Mouse (Mus musculus) embryonic facial prominence, embryonic 12.5 days (tissue): ENCODE measurements at regions not wholly inside any gene's neighbourhood (a gene's known extent, or its start where the extent isn't known, plus 50 kb on each side); places are given as distances from the start of the nearest gene placed in this dataset.

Experiments used
- ATAC-seq: fragments of 200-750 bp; cut with Nextera tagmentation; 2 replicates; pipeline ENCODE4 v1.8.0; 2017; ENCODE audit not compliant: insufficient number of reproducible peaks, insufficient read depth, low FRiP score, low TSS enrichment
- H3K27ac ChIP-seq: fragments of 300-500 bp; sonication (generic); 2 replicates; pipeline ENCODE4 v1.5.1; 2016; ENCODE audit warnings: mild to moderate bottlenecking
- H3K27me3 ChIP-seq: fragments of 300-500 bp; sonication (generic); 2 replicates; pipeline ENCODE4 v1.6.1; 2016; ENCODE audit warnings: mild to moderate bottlenecking, moderate library complexity
- H3K36me3 ChIP-seq: fragments of 300-500 bp; sonication (generic); 2 replicates; pipeline ENCODE4 v1.6.1; 2016; ENCODE audit warnings: mild to moderate bottlenecking
- H3K4me1 ChIP-seq: fragments of 300-500 bp; sonication (generic); 2 replicates; pipeline ENCODE4 v1.6.1; 2016
- H3K4me2 ChIP-seq: fragments of 300-500 bp; sonication (generic); replicated peaks from 2 replicates; pipeline ENCODE4 v1.6.1; 2016; ENCODE audit warnings: mild to moderate bottlenecking, moderate library complexity
- H3K4me3 ChIP-seq: fragments of 300-500 bp; sonication (generic); 2 replicates; pipeline ENCODE4 v1.5.1; 2016; ENCODE audit warnings: mild to moderate bottlenecking
- H3K9ac ChIP-seq: fragments of 300-500 bp; sonication (generic); 2 replicates; pipeline ENCODE4 v1.6.1; 2016; ENCODE audit warnings: mild to moderate bottlenecking, moderate library complexity
- H3K9me3 ChIP-seq: fragments of 300-500 bp; sonication (generic); 2 replicates; pipeline ENCODE4 v1.6.1; 2016; ENCODE audit warnings: mild to moderate bottlenecking, moderate library complexity
- WGBS: fragments of 180-500 bp; shearing (Covaris S2); methylation state at CpG from one replicate; pipeline ENCODE4 v1.1.7; 2016; 5-methylcytosine and 5-hydroxymethylcytosine counted together

GRCm38 (mm10) chr13:53846221-53846620, 209.3 kb downstream of the Drd1 start:
- no peak overlapping the region for H3K27ac ChIP-seq
- H3K4me1 ChIP-seq = no peaks in the 10 kb centered on the region
- ATAC-seq = no peak
- no peaks in the 10 kb centered on the region for H3K27me3 ChIP-seq
- H3K9me3 ChIP-seq = no peaks in the 10 kb centered on the region
- WGBS = 91% methylated on average over 5 of the region's 5 CpGs
- H3K36me3 ChIP-seq = no peaks in the 10 kb centered on the region
- no peak overlapping the region for H3K9ac ChIP-seq
- no peak overlapping the region for H3K4me2 ChIP-seq
- H3K4me3 ChIP-seq = no peak overlapping the region

GRCm38 (mm10) chr13:53845786-53846185, 209.7 kb downstream of the Drd1 start:
- no peaks in the 10 kb centered on the region for H3K9me3 ChIP-seq
- 83% methylated on average over 14 of the region's 14 CpGs for WGBS
- H3K27ac ChIP-seq = no peak overlapping the region
- no peak overlapping the region for H3K9ac ChIP-seq
- no peak overlapping the region for H3K4me3 ChIP-seq
- H3K27me3 ChIP-seq = no peaks in the 10 kb centered on the region
- no peaks in the 10 kb centered on the region for H3K4me1 ChIP-seq
- no peak for ATAC-seq
- no peak overlapping the region for H3K4me2 ChIP-seq
- H3K36me3 ChIP-seq = no peaks in the 10 kb centered on the region

- H3K27me3 ChIP-seq = no peaks in the 10 kb centered on the region
- no peak overlapping the region for H3K4me3 ChIP-seq
- no peak for ATAC-seq
- no peaks in the 10 kb centered on the region for H3K36me3 ChIP-seq
- no peaks in the 10 kb centered on the region for H3K4me1 ChIP-seq
- no peak overlapping the region for H3K27ac ChIP-seq
- H3K4me2 ChIP-seq = no peak overlapping the region
- WGBS = 71% methylated on average over 8 of the region's 8 CpGs
- H3K9ac ChIP-seq = no peak overlapping the region
- no peaks in the 10 kb centered on the region for H3K9me3 ChIP-seq
Measured at GRCm38 (mm10) chr13:53825957-53826580, 229.4 kb downstream of the Drd1 start.

GRCm38 (mm10) chr13:53822061-53822460, 233.4 kb downstream of the Drd1 start:
- H3K9ac ChIP-seq = no peak overlapping the region
- no peaks in the 10 kb centered on the region for H3K9me3 ChIP-seq
- no peaks in the 10 kb centered on the region for H3K4me1 ChIP-seq
- no peaks in the 10 kb centered on the region for H3K36me3 ChIP-seq
- no peak overlapping the region for H3K4me2 ChIP-seq
- no peaks in the 10 kb centered on the region for H3K27me3 ChIP-seq
- 86% methylated on average over 8 of the region's 8 CpGs for WGBS
- no peak for ATAC-seq
- no peak overlapping the region for H3K4me3 ChIP-seq
- H3K27ac ChIP-seq = no peak overlapping the region

GRCm38 (mm10) chr13:53815629-53816028, 239.9 kb downstream of the Drd1 start:
- Histone ChIP-seq H3K4me1 (peaks cover 14% of the 10 kb centered on the region), H3K27ac (no peak overlapping the region), H3K9me3 (no peaks in the 10 kb centered on the region), H3K9ac (no peak overlapping the region), H3K36me3 (no peaks in the 10 kb centered on the region), H3K27me3 (peaks cover 10% of the 10 kb centered on the region; the same call in 1 of the 2 replicates), H3K4me3 (no peak overlapping the region), H3K4me2 (no peak overlapping the region)
- WGBS = 86% methylated on average over 7 of the region's 7 CpGs
- no peak for ATAC-seq

GRCm38 (mm10) chr13:53814088-53814487, 241.4 kb downstream of the Drd1 start:
- no peaks in the 10 kb centered on the region for H3K36me3 ChIP-seq
- no peak overlapping the region for H3K4me2 ChIP-seq
- no peak overlapping the region for H3K27ac ChIP-seq
- H3K4me3 ChIP-seq = no peak overlapping the region
- WGBS = 36% methylated on average over 9 of the region's 9 CpGs
- no peaks in the 10 kb centered on the region for H3K9me3 ChIP-seq
- H3K27me3 ChIP-seq = peaks cover 10% of the 10 kb centered on the region; the same call in 1 of the 2 replicates
- ATAC-seq = no peak
- H3K4me1 ChIP-seq = peaks cover 14% of the 10 kb centered on the region
- H3K9ac ChIP-seq = no peak overlapping the region

- H3K4me2 ChIP-seq = no peak overlapping the region
- H3K4me1 ChIP-seq = peaks cover 31% of the 10 kb centered on the region
- no peak for ATAC-seq
- H3K9me3 ChIP-seq = no peaks in the 10 kb centered on the region
- H3K27ac ChIP-seq = no peak overlapping the region
- no peaks in the 10 kb centered on the region for H3K36me3 ChIP-seq
- H3K4me3 ChIP-seq = no peak overlapping the region
- WGBS = 30% methylated on average over 4 of the region's 4 CpGs
- H3K27me3 ChIP-seq = peaks cover 10% of the 10 kb centered on the region; the same call in 1 of the 2 replicates
- H3K9ac ChIP-seq = no peak overlapping the region
Measured at GRCm38 (mm10) chr13:53811862-53812261, 243.6 kb downstream of the Drd1 start.

- H3K9me3 ChIP-seq = no peaks in the 10 kb centered on the region
- H3K36me3 ChIP-seq = no peaks in the 10 kb centered on the region
- no peak for ATAC-seq
- peaks cover 10% of the 10 kb centered on the region; the same call in 1 of the 2 replicates for H3K27me3 ChIP-seq
- no peak overlapping the region for H3K4me3 ChIP-seq
- peaks cover 31% of the 10 kb centered on the region for H3K4me1 ChIP-seq
- 75% methylated on average over 8 of the region's 8 CpGs for WGBS
- H3K4me2 ChIP-seq = no peak overlapping the region
- no peak overlapping the region for H3K27ac ChIP-seq
- no peak overlapping the region for H3K9ac ChIP-seq
Measured at GRCm38 (mm10) chr13:53811151-53811550, 244.4 kb downstream of the Drd1 start.

GRCm38 (mm10) chr13:53807791-53808525, 247.5 kb downstream of the Drd1 start:
- peaks cover 7% of the 10 kb centered on the region; the same call in 1 of the 2 replicates for H3K27me3 ChIP-seq
- peak overlapping the region; percentile 20; the same call in 1 of the 2 replicates for H3K4me2 ChIP-seq
- no peak overlapping the region for H3K27ac ChIP-seq

GRCm38 (mm10) chr13:53805872-53806271, 249.6 kb downstream of the Drd1 start:
- Histone ChIP-seq H3K27ac (no peak overlapping the region), H3K9ac (no peak overlapping the region), H3K36me3 (no peaks in the 10 kb centered on the region), H3K4me1 (peaks cover 19% of the 10 kb centered on the region), H3K27me3 (0 out of 2 replicates have a peak, but pooled peaks cover 3% of the 10 kb centered on the region), H3K4me2 (no peak overlapping the region), H3K4me3 (no peak overlapping the region), H3K9me3 (no peaks in the 10 kb centered on the region)
- ATAC-seq = no peak
- WGBS = 56% methylated on average over 4 of the region's 4 CpGs

More at GRCm38 (mm10) chr13:53807791-53808525, 247.5 kb downstream of the Drd1 start:
- H3K4me3 ChIP-seq = no peak overlapping the region
- 23% methylated on average over 13 of the region's 13 CpGs for WGBS
- 0 out of 2 replicates have a peak, but pooled peaks have one; percentile 75 for ATAC-seq
- H3K9ac ChIP-seq = no peak overlapping the region
- no peaks in the 10 kb centered on the region for H3K9me3 ChIP-seq
- H3K4me1 ChIP-seq = peaks cover 19% of the 10 kb centered on the region
- H3K36me3 ChIP-seq = no peaks in the 10 kb centered on the region

GRCm38 (mm10) chr13:53800978-53801377, 254.5 kb downstream of the Drd1 start:
- Histone ChIP-seq H3K27ac (no peak overlapping the region), H3K4me3 (no peak overlapping the region), H3K4me2 (no peak overlapping the region), H3K4me1 (peaks cover 4% of the 10 kb centered on the region; the same call in 1 of the 2 replicates), H3K36me3 (no peaks in the 10 kb centered on the region), H3K9me3 (no peaks in the 10 kb centered on the region), H3K9ac (no peak overlapping the region), H3K27me3 (0 out of 2 replicates have a peak, but pooled peaks cover 5% of the 10 kb centered on the region)
- ATAC-seq = no peak
- 82% methylated on average over 5 of the region's 5 CpGs for WGBS

GRCm38 (mm10) chr13:53788809-53789208, 266.7 kb downstream of the Drd1 start:
- Histone ChIP-seq H3K27me3 (no peaks in the 10 kb centered on the region), H3K4me3 (no peak overlapping the region), H3K4me1 (no peaks in the 10 kb centered on the region), H3K9ac (no peak overlapping the region), H3K27ac (no peak overlapping the region), H3K36me3 (no peaks in the 10 kb centered on the region), H3K9me3 (no peaks in the 10 kb centered on the region), H3K4me2 (no peak overlapping the region)
- no peak for ATAC-seq
- 76% methylated on average over 2 of the region's 2 CpGs for WGBS
